Mouse (Mus musculus): ENCODE data around the gene Rif1. TPM values are rescaled to one million over a fixed set of nuclear protein-coding genes. Genes with fewer than 3 reads are reported as not detected.

Gene Rif1
- polyA plus RNA-seq (2014; fragmentation: Nextera tagmentation; extraction: Ambion mirVana), result 24.7 and 31.0 TPM in 2 replicates

GRCm38 (mm10) chr2:52072491-52073140, at the start of gene Rif1:
Gene Rif1 (plus strand): TSS chr2:52072832.
- peak; percentile 94 for ATAC-seq (ENCODE audit: insufficient number of reproducible peaks, insufficient read depth, low FRiP score, low read depth)
- H3K4me3 ChIP-seq (ENCODE audit: control insufficient read depth in 1 of 2, insufficient read depth in 1 of 2, low read depth in 1 of 2, low read length in 2 of 2), result peak within 1 kb of the TSS; percentile 92 to 99
- WGBS, result under 1% methylated on average over 46 of the region's 72 CpGs
- peak within 1 kb of the TSS; percentile 98 for H3K9ac ChIP-seq (ENCODE audit: low read length)
- no peaks in the 10 kb centered on the region for H3K9me3 ChIP-seq (ENCODE audit: control insufficient read depth, low read length)
- H3K4me2 ChIP-seq (ENCODE audit: low read length), result peak within 1 kb of the TSS; percentile 66
- peaks cover 34% of the 10 kb centered on the region for H3K36me3 ChIP-seq (ENCODE audit: control insufficient read depth, insufficient read depth, low read length)
- no peaks in the 10 kb centered on the region for H3K27me3 ChIP-seq (ENCODE audit: control insufficient read depth, insufficient read depth, low read length)
- H3K27ac ChIP-seq (replicated peaks in 1 of 2; ENCODE audit: control insufficient read depth in 1 of 2, insufficient read depth in 1 of 2, low read depth in 2 of 2, low read length in 2 of 2), result peak within 1 kb of the TSS; percentile 60 to 77; a peak in 3 of 4 replicates
- H3K4me1 ChIP-seq (ENCODE audit: control insufficient read depth in 2 of 2, insufficient read depth in 2 of 2, low read length in 2 of 2), result peaks cover 0 to 15% of the 10 kb centered on the region in 2 experiments; a peak in 2 of 4 replicates

- no peaks in the 10 kb centered on the region for H3K27me3 ChIP-seq (ENCODE audit: control insufficient read depth, insufficient read depth, low read length)
- H3K4me2 ChIP-seq (ENCODE audit: low read length), result no peak overlapping the region
- no peaks in the 10 kb centered on the region for H3K36me3 ChIP-seq (ENCODE audit: control insufficient read depth, insufficient read depth, low read length)
- H3K9ac ChIP-seq (ENCODE audit: low read length), result no peak overlapping the region
- 79% methylated on average over 4 of the region's 4 CpGs for WGBS
- no peak overlapping the region for H3K4me3 ChIP-seq (ENCODE audit: control insufficient read depth in 1 of 2, insufficient read depth in 1 of 2, low read depth in 1 of 2, low read length in 2 of 2)
- H3K27ac ChIP-seq (replicated peaks in 1 of 2; ENCODE audit: control insufficient read depth in 1 of 2, insufficient read depth in 1 of 2, low read depth in 2 of 2, low read length in 2 of 2), result no peak overlapping the region
- no peak for ATAC-seq (ENCODE audit: insufficient number of reproducible peaks, insufficient read depth, low FRiP score, low read depth)
- H3K9me3 ChIP-seq (ENCODE audit: control insufficient read depth, low read length), result 0 out of 2 replicates have a peak, but pooled peaks cover 3% of the 10 kb centered on the region
- H3K4me1 ChIP-seq (ENCODE audit: control insufficient read depth in 2 of 2, insufficient read depth in 2 of 2, low read length in 2 of 2), result no peaks in the 10 kb centered on the region
Observed at GRCm38 (mm10) chr2:52027061-52027460, 45.6 kb upstream of the Rif1 start.

GRCm38 (mm10) chr2:52029426-52029825, 43.2 kb upstream of the Rif1 start:
- no peak for ATAC-seq (ENCODE audit: insufficient number of reproducible peaks, insufficient read depth, low FRiP score, low read depth)
- H3K9me3 ChIP-seq (ENCODE audit: control insufficient read depth, low read length), result 0 out of 2 replicates have a peak, but pooled peaks cover 3% of the 10 kb centered on the region
- no peak overlapping the region for H3K27ac ChIP-seq (replicated peaks in 1 of 2; ENCODE audit: control insufficient read depth in 1 of 2, insufficient read depth in 1 of 2, low read depth in 2 of 2, low read length in 2 of 2)
- no peak overlapping the region for H3K4me3 ChIP-seq (ENCODE audit: control insufficient read depth in 1 of 2, insufficient read depth in 1 of 2, low read depth in 1 of 2, low read length in 2 of 2)
- H3K9ac ChIP-seq (ENCODE audit: low read length), result no peak overlapping the region
- H3K27me3 ChIP-seq (ENCODE audit: control insufficient read depth, insufficient read depth, low read length), result no peaks in the 10 kb centered on the region
- no peak overlapping the region for H3K4me2 ChIP-seq (ENCODE audit: low read length)
- no peaks in the 10 kb centered on the region for H3K36me3 ChIP-seq (ENCODE audit: control insufficient read depth, insufficient read depth, low read length)
- no peaks in the 10 kb centered on the region for H3K4me1 ChIP-seq (ENCODE audit: control insufficient read depth in 2 of 2, insufficient read depth in 2 of 2, low read length in 2 of 2)
- 77% methylated on average over 3 of the region's 3 CpGs for WGBS

GRCm38 (mm10) chr2:52031491-52031890, 41.1 kb upstream of the Rif1 start:
- Histone ChIP-seq H3K27me3 (ENCODE audit: control insufficient read depth, insufficient read depth, low read length) (no peaks in the 10 kb centered on the region), H3K4me2 (ENCODE audit: low read length) (no peak overlapping the region), H3K36me3 (ENCODE audit: control insufficient read depth, insufficient read depth, low read length) (no peaks in the 10 kb centered on the region), H3K4me3 (ENCODE audit: control insufficient read depth in 1 of 2, insufficient read depth in 1 of 2, low read depth in 1 of 2, low read length in 2 of 2) (no peak overlapping the region), H3K9me3 (ENCODE audit: control insufficient read depth, low read length) (0 out of 2 replicates have a peak, but pooled peaks cover 3% of the 10 kb centered on the region), H3K27ac (replicated peaks in 1 of 2; ENCODE audit: control insufficient read depth in 1 of 2, insufficient read depth in 1 of 2, low read depth in 2 of 2, low read length in 2 of 2) (no peak overlapping the region), H3K4me1 (ENCODE audit: control insufficient read depth in 2 of 2, insufficient read depth in 2 of 2, low read length in 2 of 2) (no peaks in the 10 kb centered on the region), H3K9ac (ENCODE audit: low read length) (no peak overlapping the region)
- ATAC-seq (ENCODE audit: insufficient number of reproducible peaks, insufficient read depth, low FRiP score, low read depth), result no peak
- 76% methylated on average over 4 of the region's 4 CpGs for WGBS

GRCm38 (mm10) chr2:52034601-52035000, 38.0 kb upstream of the Rif1 start:
- Histone ChIP-seq H3K9ac (ENCODE audit: low read length) (no peak overlapping the region), H3K4me3 (ENCODE audit: control insufficient read depth in 1 of 2, insufficient read depth in 1 of 2, low read depth in 1 of 2, low read length in 2 of 2) (no peak overlapping the region), H3K27ac (replicated peaks in 1 of 2; ENCODE audit: control insufficient read depth in 1 of 2, insufficient read depth in 1 of 2, low read depth in 2 of 2, low read length in 2 of 2) (no peak overlapping the region), H3K27me3 (ENCODE audit: control insufficient read depth, insufficient read depth, low read length) (no peaks in the 10 kb centered on the region), H3K9me3 (ENCODE audit: control insufficient read depth, low read length) (no peaks in the 10 kb centered on the region), H3K36me3 (ENCODE audit: control insufficient read depth, insufficient read depth, low read length) (no peaks in the 10 kb centered on the region), H3K4me1 (ENCODE audit: control insufficient read depth in 2 of 2, insufficient read depth in 2 of 2, low read length in 2 of 2) (no peaks in the 10 kb centered on the region), H3K4me2 (ENCODE audit: low read length) (no peak overlapping the region)
- WGBS, result 84% methylated on average over 4 of the region's 4 CpGs
- no peak for ATAC-seq (ENCODE audit: insufficient number of reproducible peaks, insufficient read depth, low FRiP score, low read depth)

- H3K4me2 ChIP-seq (ENCODE audit: low read length), result no peak overlapping the region
- no peaks in the 10 kb centered on the region for H3K9me3 ChIP-seq (ENCODE audit: control insufficient read depth, low read length)
- no peaks in the 10 kb centered on the region for H3K36me3 ChIP-seq (ENCODE audit: control insufficient read depth, insufficient read depth, low read length)
- 40% methylated on average over 4 of the region's 4 CpGs for WGBS
- no peak for ATAC-seq (ENCODE audit: insufficient number of reproducible peaks, insufficient read depth, low FRiP score, low read depth)
- H3K9ac ChIP-seq (ENCODE audit: low read length), result no peak overlapping the region
- H3K27ac ChIP-seq (replicated peaks in 1 of 2; ENCODE audit: control insufficient read depth in 1 of 2, insufficient read depth in 1 of 2, low read depth in 2 of 2, low read length in 2 of 2), result no peak overlapping the region
- H3K27me3 ChIP-seq (ENCODE audit: control insufficient read depth, insufficient read depth, low read length), result no peaks in the 10 kb centered on the region
- no peaks in the 10 kb centered on the region for H3K4me1 ChIP-seq (ENCODE audit: control insufficient read depth in 2 of 2, insufficient read depth in 2 of 2, low read length in 2 of 2)
- no peak overlapping the region for H3K4me3 ChIP-seq (ENCODE audit: control insufficient read depth in 1 of 2, insufficient read depth in 1 of 2, low read depth in 1 of 2, low read length in 2 of 2)
Observed at GRCm38 (mm10) chr2:52035144-52035543, 37.5 kb upstream of the Rif1 start.

- Histone ChIP-seq H3K9ac (ENCODE audit: low read length) (no peak overlapping the region), H3K36me3 (ENCODE audit: control insufficient read depth, insufficient read depth, low read length) (no peaks in the 10 kb centered on the region), H3K4me1 (ENCODE audit: control insufficient read depth in 2 of 2, insufficient read depth in 2 of 2, low read length in 2 of 2) (no peaks in the 10 kb centered on the region), H3K27me3 (ENCODE audit: control insufficient read depth, insufficient read depth, low read length) (no peaks in the 10 kb centered on the region), H3K9me3 (ENCODE audit: control insufficient read depth, low read length) (no peaks in the 10 kb centered on the region), H3K4me3 (ENCODE audit: control insufficient read depth in 1 of 2, insufficient read depth in 1 of 2, low read depth in 1 of 2, low read length in 2 of 2) (peak overlapping the region in 1 of 2 experiments; percentile 50; a peak in 2 of 4 replicates), H3K27ac (replicated peaks in 1 of 2; ENCODE audit: control insufficient read depth in 1 of 2, insufficient read depth in 1 of 2, low read depth in 2 of 2, low read length in 2 of 2) (no peak overlapping the region), H3K4me2 (ENCODE audit: low read length) (peak overlapping the region; percentile 84)
- WGBS, result 44% methylated on average over 10 of the region's 11 CpGs
- no peak for ATAC-seq (ENCODE audit: insufficient number of reproducible peaks, insufficient read depth, low FRiP score, low read depth)
Observed at GRCm38 (mm10) chr2:52036929-52037595, 35.6 kb upstream of the Rif1 start.
